Mouse (Mus musculus): ENCODE data around the gene Grb2. TPM values are rescaled to one million over a fixed set of nuclear protein-coding genes. Genes with fewer than 3 reads are reported as not detected.

Grb2 gene
- polyA plus RNA-seq, 1 experiment from 2014 or later: 62.8 TPM

GRCm38 (mm10) chr11:115609576-115609975 is 98.8 kb downstream of the Grb2 start:
- no peak overlapping the region for H3K9ac ChIP-seq (replicated peaks; ENCODE audit: low read depth)
- TF ChIP-seq EP300 (IDR thresholded peaks at IDR 0.05): no peak
- TF ChIP-seq CTCF (IDR thresholded peaks at IDR 0.05): no peak
- no peak overlapping the region for H3K27ac ChIP-seq (ENCODE audit: low read length)
- 54% methylated on average over 3 of the region's 3 CpGs for WGBS
- no peaks in the 10 kb centered on the region for H3K9me3 ChIP-seq (ENCODE audit: low read length)
- H3K4me1 ChIP-seq (ENCODE audit: insufficient read depth, low read depth, low read length): peaks cover 18% of the 10 kb centered on the region
- no peak for ATAC-seq
- no peak overlapping the region for H3K4me2 ChIP-seq (replicated peaks; ENCODE audit: low read depth, low read length)
- H3K27me3 ChIP-seq (replicated peaks; ENCODE audit: insufficient read depth, low read length): no peaks in the 10 kb centered on the region
- H3K4me3 ChIP-seq (ENCODE audit: low read depth, low read length): no peak overlapping the region
- peaks cover 7% of the 10 kb centered on the region; the same call in 1 of the 2 replicates for H3K36me3 ChIP-seq (ENCODE audit: insufficient read depth, low read length)
- DNase-seq (ENCODE audit: low spot score): no peak

- Histone ChIP-seq H3K9me3 (ENCODE audit: low read length) (no peaks in the 10 kb centered on the region), H3K27me3 (replicated peaks; ENCODE audit: insufficient read depth, low read length) (no peaks in the 10 kb centered on the region), H3K9ac (replicated peaks; ENCODE audit: low read depth) (no peak overlapping the region), H3K4me1 (ENCODE audit: insufficient read depth, low read depth, low read length) (peaks cover 20% of the 10 kb centered on the region), H3K4me3 (ENCODE audit: low read depth, low read length) (no peak overlapping the region), H3K36me3 (ENCODE audit: insufficient read depth, low read length) (peaks cover 7% of the 10 kb centered on the region; the same call in 1 of the 2 replicates), H3K27ac (ENCODE audit: low read length) (no peak overlapping the region), H3K4me2 (replicated peaks; ENCODE audit: low read depth, low read length) (no peak overlapping the region)
- ATAC-seq (no peak), DNase-seq (ENCODE audit: low spot score) (no peak)
- 77% methylated on average over 23 of the region's 23 CpGs for WGBS
- TF ChIP-seq EP300 (IDR thresholded peaks at IDR 0.05) (no peak), CTCF (IDR thresholded peaks at IDR 0.05) (0 out of 2 replicates have a peak, but pooled peaks have one; percentile 9)
Measured at GRCm38 (mm10) chr11:115608421-115609399, 99.7 kb downstream of the Grb2 start.

GRCm38 (mm10) chr11:115606733-115607132 is 101.7 kb downstream of the Grb2 start:
- Histone ChIP-seq H3K27ac (ENCODE audit: low read length) (no peak overlapping the region), H3K4me1 (ENCODE audit: insufficient read depth, low read depth, low read length) (peaks cover 19% of the 10 kb centered on the region; the same call in 1 of the 2 replicates), H3K36me3 (ENCODE audit: insufficient read depth, low read length) (peaks cover 7% of the 10 kb centered on the region; the same call in 1 of the 2 replicates), H3K4me3 (ENCODE audit: low read depth, low read length) (no peak overlapping the region), H3K27me3 (replicated peaks; ENCODE audit: insufficient read depth, low read length) (no peaks in the 10 kb centered on the region), H3K9ac (replicated peaks; ENCODE audit: low read depth) (no peak overlapping the region), H3K4me2 (replicated peaks; ENCODE audit: low read depth, low read length) (no peak overlapping the region), H3K9me3 (ENCODE audit: low read length) (no peaks in the 10 kb centered on the region)
- TF ChIP-seq CTCF (IDR thresholded peaks at IDR 0.05): no peak
- no peak for TF ChIP-seq EP300 (IDR thresholded peaks at IDR 0.05)
- ATAC-seq: no peak
- no peak for DNase-seq (ENCODE audit: low spot score)
- WGBS: 91% methylated on average over 18 of the region's 18 CpGs

- TF ChIP-seq CTCF (IDR thresholded peaks at IDR 0.05): no peak
- no peak for TF ChIP-seq EP300 (IDR thresholded peaks at IDR 0.05)
- peak overlapping the region; percentile 93 for H3K9ac ChIP-seq (replicated peaks; ENCODE audit: low read depth)
- DNase-seq (ENCODE audit: low spot score) (no peak), ATAC-seq (peak; percentile 9; the same call in 1 of the 2 replicates)
- peak overlapping the region; percentile 85 for H3K4me3 ChIP-seq (ENCODE audit: low read depth, low read length)
- H3K36me3 ChIP-seq (ENCODE audit: insufficient read depth, low read length): peaks cover 7% of the 10 kb centered on the region; the same call in 1 of the 2 replicates
- WGBS: under 1% methylated on average over 26 of the region's 26 CpGs
- peaks cover 14% of the 10 kb centered on the region; the same call in 1 of the 2 replicates for H3K4me1 ChIP-seq (ENCODE audit: insufficient read depth, low read depth, low read length)
- H3K4me2 ChIP-seq (replicated peaks; ENCODE audit: low read depth, low read length): peak overlapping the region; percentile 90
- H3K9me3 ChIP-seq (ENCODE audit: low read length): no peaks in the 10 kb centered on the region
- H3K27ac ChIP-seq (ENCODE audit: low read length): peak overlapping the region; percentile 93
- H3K27me3 ChIP-seq (replicated peaks; ENCODE audit: insufficient read depth, low read length): no peaks in the 10 kb centered on the region
Measured at GRCm38 (mm10) chr11:115604304-115604696, 104.1 kb downstream of the Grb2 start.

DNA sequence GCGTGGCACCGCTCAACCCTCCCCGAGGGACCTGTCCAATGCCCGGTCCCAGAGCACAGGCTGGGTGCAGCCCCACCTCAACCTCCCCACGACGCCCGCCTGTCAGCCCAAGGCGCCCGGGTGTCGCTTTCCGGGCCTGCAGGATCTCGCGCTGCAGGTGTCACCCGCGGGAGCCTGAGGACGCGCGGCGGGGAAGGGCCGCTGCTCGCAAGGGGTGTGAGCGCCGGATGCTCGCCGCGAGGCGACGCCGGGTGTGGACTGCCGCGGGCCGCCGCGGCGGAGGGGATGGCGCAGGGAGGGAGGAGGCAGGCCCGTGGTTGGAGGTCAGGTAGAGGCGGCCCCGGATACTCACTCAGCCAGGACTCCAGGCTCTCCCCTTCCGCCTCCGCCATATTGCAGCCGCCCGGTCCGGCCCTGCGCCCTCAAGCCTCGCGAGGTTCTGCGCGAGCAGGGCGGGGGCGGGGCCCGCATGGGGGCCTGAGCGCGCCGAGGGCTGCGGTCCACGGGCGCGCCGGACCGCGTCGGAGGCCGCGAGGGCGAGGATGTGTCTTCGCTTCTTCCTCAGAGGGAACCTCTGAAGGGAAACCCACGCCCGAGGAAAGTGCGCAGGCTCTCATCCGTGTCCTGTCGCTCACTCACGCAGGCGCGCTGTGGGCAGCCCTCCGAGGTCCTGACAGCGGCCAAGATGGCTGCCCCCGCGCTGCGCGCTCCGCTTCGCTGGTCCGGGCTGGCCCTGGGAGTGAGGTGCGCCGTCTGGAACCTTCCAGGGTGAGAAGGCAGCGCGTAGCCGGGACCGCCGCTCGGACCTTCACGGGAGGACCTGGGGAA is 104.7 kb downstream of the Grb2 start, which contains the start of the genes Mrps7 and Gga3:
Mrps7 (plus strand) TSS at position 450 of the 828 bp plus-strand sequence.
Gga3 (minus strand) TSS at position 576 of the 828 bp plus-strand sequence.
- TF ChIP-seq CTCF (IDR thresholded peaks at IDR 0.05) (peak; percentile 5), EP300 (IDR thresholded peaks at IDR 0.05) (no peak)
- Histone ChIP-seq H3K27ac (ENCODE audit: low read length) (peak within 1 kb of the TSS; percentile 93), H3K36me3 (ENCODE audit: insufficient read depth, low read length) (peaks cover 7% of the 10 kb centered on the region; the same call in 1 of the 2 replicates), H3K4me2 (replicated peaks; ENCODE audit: low read depth, low read length) (peak within 1 kb of the TSS; percentile 90), H3K27me3 (replicated peaks; ENCODE audit: insufficient read depth, low read length) (no peaks in the 10 kb centered on the region), H3K4me3 (ENCODE audit: low read depth, low read length) (peak within 1 kb of the TSS; percentile 85), H3K4me1 (ENCODE audit: insufficient read depth, low read depth, low read length) (peaks cover 14% of the 10 kb centered on the region; the same call in 1 of the 2 replicates), H3K9ac (replicated peaks; ENCODE audit: low read depth) (peak within 1 kb of the TSS; percentile 93), H3K9me3 (ENCODE audit: low read length) (no peaks in the 10 kb centered on the region)
- under 1% methylated on average over 70 of the region's 93 CpGs for WGBS
- DNase-seq (ENCODE audit: low spot score): peak; percentile 97
- peak; percentile 98 for ATAC-seq

Measured in lung, postnatal 0 days (tissue).